ENCODE assay signal across 8 mouse cellular contexts in the genomic region with DNA sequence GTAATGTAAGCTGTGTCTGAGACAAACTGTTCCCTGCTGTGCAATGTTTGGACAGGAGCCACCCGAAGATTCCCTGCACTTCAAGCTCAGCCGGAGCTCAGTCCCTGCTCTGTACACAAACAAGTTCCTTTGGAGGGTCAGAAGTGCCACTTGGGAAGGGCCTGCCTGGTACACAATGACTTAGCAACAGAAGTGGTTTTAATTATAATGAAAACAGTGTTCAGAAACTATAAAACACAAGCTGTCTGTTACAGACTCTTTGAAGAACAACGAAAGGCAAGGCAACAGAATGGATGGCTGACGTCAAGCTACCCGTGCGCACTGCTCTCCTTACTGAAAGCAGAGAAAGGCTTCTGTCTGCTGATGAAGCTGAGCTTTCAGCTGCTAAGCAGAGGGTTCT.
DNase-seq lines count a peak whose midpoint lies in the region; ATAC-seq and TF ChIP-seq lines count a peak whose summit lies in the region.
"Had no signal": no experiment of that assay in that cellular context is flagged by ENCODE, and none has a peak within 500 bp of the region (broad histone marks: within the 10 kb centered on the region; RNA-seq: fewer than 3 reads in every experiment).

No protein-coding gene starts in this region.

- H3K9me3 ChIP-seq in heart, embryonic 12.5 days (replicated peaks): no peaks in the 10 kb centered on the region
- no peaks in the 10 kb centered on the region for H3K9me3 ChIP-seq in lung, postnatal 0 days (ENCODE audit: low read length)
- H3K9me3 ChIP-seq: liver, embryonic 13.5 days had no signal

- peak overlapping the region; percentile 53 for H3K4me2 ChIP-seq in heart, embryonic 12.5 days
- H3K4me2 ChIP-seq in lung, postnatal 0 days (replicated peaks; ENCODE audit: low read depth, low read length): peak overlapping the region; percentile 20
- H3K4me2 ChIP-seq: liver, embryonic 13.5 days had no signal

- peak; percentile 40 for DNase-seq in adipocyte (ENCODE audit: low spot score)
- peak; percentile 91 for DNase-seq in brain, embryonic 14.5 days (ENCODE audit: low read depth)
- DNase-seq in layer of hippocampus, adult 11-12 months (ENCODE audit: low spot score): peak; percentile 52
- peak; percentile 91 for DNase-seq in lung, postnatal 0 days (ENCODE audit: low spot score)
- peak; percentile 23 to 27 for DNase-seq in right cerebral cortex, postnatal 36 days (ENCODE audit: low spot score in 2 of 2)
- no peak for DNase-seq in urinary bladder, postnatal 25 days (ENCODE audit: low spot score)
- DNase-seq: liver, embryonic 13.5 days had no signal

- no peak for TF ChIP-seq CTCF in brain, embryonic 14.5 days (IDR thresholded peaks at IDR 0.05; ENCODE audit: borderline replicate concordance, extremely low read depth, insufficient read depth, insufficient read length)
- TF ChIP-seq CTCF in lung, postnatal 0 days (IDR thresholded peaks at IDR 0.05): no peak

- H3K27me3 ChIP-seq in heart, embryonic 12.5 days (replicated peaks): 0 out of 2 replicates have a peak, but pooled peaks cover 3% of the 10 kb centered on the region
- H3K27me3 ChIP-seq in lung, postnatal 0 days (replicated peaks; ENCODE audit: insufficient read depth, low read length): no peaks in the 10 kb centered on the region
- H3K27me3 ChIP-seq: liver, embryonic 13.5 days had no signal

- peaks cover 6% of the 10 kb centered on the region; the same call in 1 of the 2 replicates for H3K4me1 ChIP-seq in heart, embryonic 12.5 days (replicated peaks)
- H3K4me1 ChIP-seq in lung, postnatal 0 days (ENCODE audit: insufficient read depth, low read depth, low read length): peaks cover 10% of the 10 kb centered on the region; the same call in 1 of the 2 replicates

- WGBS in heart, embryonic 12.5 days: 22% methylated on average over 6 of the region's 6 CpGs
- 6% methylated on average over 6 of the region's 6 CpGs for WGBS in lung, postnatal 0 days

- no peak overlapping the region for H3K9ac ChIP-seq in heart, embryonic 12.5 days
- H3K9ac ChIP-seq in lung, postnatal 0 days (replicated peaks; ENCODE audit: low read depth): no peak overlapping the region
- H3K9ac ChIP-seq: liver, embryonic 13.5 days had no signal

- ATAC-seq in heart, embryonic 12.5 days (ENCODE audit: insufficient number of reproducible peaks, low FRiP score): no peak
- ATAC-seq in lung, postnatal 0 days: peak; percentile 93

- no peaks in the 10 kb centered on the region for H3K36me3 ChIP-seq in heart, embryonic 12.5 days
- H3K36me3 ChIP-seq in lung, postnatal 0 days (ENCODE audit: insufficient read depth, low read length): no peaks in the 10 kb centered on the region
- H3K36me3 ChIP-seq: liver, embryonic 13.5 days had no signal

- no peak overlapping the region for H3K4me3 ChIP-seq in heart, embryonic 12.5 days
- no peak overlapping the region for H3K4me3 ChIP-seq in lung, postnatal 0 days (ENCODE audit: low read depth, low read length)
- H3K4me3 ChIP-seq: liver, embryonic 13.5 days had no signal

- no peak for TF ChIP-seq POLR2A in brain, embryonic 14.5 days (IDR thresholded peaks at IDR 0.05; ENCODE audit: borderline replicate concordance, extremely low read depth, insufficient read depth, insufficient read length, poor library complexity, severe bottlenecking)

- H3K27ac ChIP-seq in heart, embryonic 12.5 days (ENCODE audit: poor library complexity, severe bottlenecking): no peak overlapping the region; the same call in none of the 2 replicates
- H3K27ac ChIP-seq in lung, postnatal 0 days (ENCODE audit: low read length): peak overlapping the region; percentile 86
- H3K27ac ChIP-seq: liver, embryonic 13.5 days had no signal

- peak; percentile 96 for TF ChIP-seq EP300 in lung, postnatal 0 days (IDR thresholded peaks at IDR 0.05)
